Mouse (Mus musculus) gastrocnemius, postnatal 36 days (tissue): ENCODE results near the gene Colec11. TPM values are rescaled to one million over a fixed set of nuclear protein-coding genes. Genes with fewer than 3 reads are reported as not detected.

Source experiments
- DNase-seq, 2 experiments: peaks; one replicate each; pipeline ENCODE4 v3.0.0; 2022
- intact Hi-C: fragments of 180-260 bp; cut with DNase I; formaldehyde crosslinking; loops from one replicate; pipeline ENCODE4 v1.15.1; 2025
- long read RNA-seq, 2 experiments: library from polyadenylated mRNA; stranded (forward); transcript quantifications; one replicate each; pipeline ENCODE4 v2.0.0; 2021
- total RNA-seq, 2 experiments: library from RNA; stranded (reverse); gene quantifications; 2 replicates each; pipeline ENCODE4 v1.2.3; 2021

Colec11 gene
- total RNA-seq, result under 1 TPM; 0.17 to 0.46 TPM
- long read RNA-seq, experiment 1, partial matches to known transcripts, result 0 of 1 reads
- long read RNA-seq, experiment 1, other reads (novel, unspliced or antisense), result 0 of 1 reads
- long read RNA-seq, experiment 2, partial matches to known transcripts, result 0 of 1 reads
- long read RNA-seq, experiment 2, other reads (novel, unspliced or antisense), result 0 of 1 reads

DNA sequence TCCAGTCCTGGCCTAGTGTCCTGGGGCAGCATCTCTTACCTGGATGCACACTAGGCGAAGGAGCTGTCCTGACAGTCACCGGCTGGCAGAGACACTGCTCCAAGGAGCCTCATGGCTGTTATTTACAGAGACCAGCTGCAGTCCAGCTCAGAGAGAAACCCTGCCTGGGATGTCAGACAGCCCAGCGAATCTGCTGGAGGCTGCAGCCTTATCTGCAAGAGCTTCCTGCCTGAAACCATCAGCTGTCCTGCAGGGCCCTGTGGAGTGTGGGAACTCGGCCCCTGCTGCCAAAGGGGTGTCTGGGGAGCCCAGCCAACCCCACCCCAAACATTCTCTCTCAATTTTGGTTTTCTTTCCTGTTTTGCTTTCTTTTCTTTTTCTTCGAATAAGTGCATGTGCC is at the start of gene Colec11:
Colec11 (minus strand) TSS at position 183 of the 400 bp plus-strand sequence.
- intact Hi-C loops, result no loop called here
- no peak for DNase-seq

DNA sequence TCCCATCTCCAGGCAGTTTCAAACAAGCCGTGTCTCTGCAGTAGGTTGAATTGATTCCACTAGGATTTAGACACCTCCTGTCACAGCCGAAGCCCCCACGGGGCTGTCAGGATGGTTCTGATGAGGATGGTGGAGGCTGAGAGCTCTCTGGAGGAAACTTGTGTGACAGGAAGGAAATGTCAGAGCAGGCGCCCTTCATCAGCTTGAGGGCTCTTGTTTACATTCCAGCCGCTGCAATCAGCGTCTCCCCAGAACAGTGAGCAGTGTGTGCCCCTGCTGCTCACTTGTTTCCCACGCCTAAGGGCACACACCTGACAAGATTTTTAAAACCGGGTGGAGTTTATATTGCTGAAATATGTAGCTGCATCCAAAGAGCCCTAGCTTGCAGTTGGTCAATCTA is 44.1 kb upstream of the Colec11 start:
- DNase-seq, result no peak
- intact Hi-C loops, result no loop called here

DNA sequence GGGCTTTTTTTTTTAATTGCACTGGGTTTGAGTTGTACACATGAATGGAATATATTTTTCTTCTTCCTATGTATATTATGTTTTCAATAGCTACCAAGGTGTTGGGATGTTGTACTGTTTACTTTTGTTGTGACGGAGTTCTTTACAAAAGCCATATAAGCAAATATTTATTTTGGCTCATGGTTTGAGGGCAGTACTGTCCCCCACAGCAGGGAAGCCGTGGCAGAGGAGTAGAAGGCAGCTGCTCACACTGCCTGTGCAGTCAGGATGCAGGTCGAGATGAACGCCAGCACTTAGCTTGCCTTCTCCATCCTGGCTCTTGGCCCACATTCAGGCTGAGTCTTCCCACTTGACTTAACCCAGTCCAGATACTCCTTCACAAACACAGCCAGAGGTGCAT is 43.6 kb upstream of the Colec11 start:
- no peak for DNase-seq
- intact Hi-C loops, result no loop called here

DNA sequence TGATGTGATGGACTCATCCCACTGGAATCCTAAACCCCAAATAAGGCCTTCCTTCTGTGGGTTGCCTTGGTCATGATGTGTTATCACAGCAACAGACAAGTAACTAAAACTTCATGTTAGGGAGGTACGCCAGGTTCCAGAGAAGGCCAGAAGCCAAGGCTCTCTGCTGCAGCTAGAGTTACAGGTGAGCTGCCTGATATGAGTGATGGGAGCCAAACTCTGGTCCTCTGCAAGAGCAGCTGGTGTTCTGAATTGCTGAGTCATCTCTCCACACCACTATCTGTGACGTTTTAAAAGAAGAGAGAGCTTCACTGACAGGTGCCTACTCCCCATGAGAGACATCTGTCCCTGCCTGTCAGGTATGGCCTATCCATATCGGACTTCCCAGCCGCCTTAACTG is 39.5 kb upstream of the Colec11 start:
- intact Hi-C loops, result no loop called here
- no peak for DNase-seq

DNA sequence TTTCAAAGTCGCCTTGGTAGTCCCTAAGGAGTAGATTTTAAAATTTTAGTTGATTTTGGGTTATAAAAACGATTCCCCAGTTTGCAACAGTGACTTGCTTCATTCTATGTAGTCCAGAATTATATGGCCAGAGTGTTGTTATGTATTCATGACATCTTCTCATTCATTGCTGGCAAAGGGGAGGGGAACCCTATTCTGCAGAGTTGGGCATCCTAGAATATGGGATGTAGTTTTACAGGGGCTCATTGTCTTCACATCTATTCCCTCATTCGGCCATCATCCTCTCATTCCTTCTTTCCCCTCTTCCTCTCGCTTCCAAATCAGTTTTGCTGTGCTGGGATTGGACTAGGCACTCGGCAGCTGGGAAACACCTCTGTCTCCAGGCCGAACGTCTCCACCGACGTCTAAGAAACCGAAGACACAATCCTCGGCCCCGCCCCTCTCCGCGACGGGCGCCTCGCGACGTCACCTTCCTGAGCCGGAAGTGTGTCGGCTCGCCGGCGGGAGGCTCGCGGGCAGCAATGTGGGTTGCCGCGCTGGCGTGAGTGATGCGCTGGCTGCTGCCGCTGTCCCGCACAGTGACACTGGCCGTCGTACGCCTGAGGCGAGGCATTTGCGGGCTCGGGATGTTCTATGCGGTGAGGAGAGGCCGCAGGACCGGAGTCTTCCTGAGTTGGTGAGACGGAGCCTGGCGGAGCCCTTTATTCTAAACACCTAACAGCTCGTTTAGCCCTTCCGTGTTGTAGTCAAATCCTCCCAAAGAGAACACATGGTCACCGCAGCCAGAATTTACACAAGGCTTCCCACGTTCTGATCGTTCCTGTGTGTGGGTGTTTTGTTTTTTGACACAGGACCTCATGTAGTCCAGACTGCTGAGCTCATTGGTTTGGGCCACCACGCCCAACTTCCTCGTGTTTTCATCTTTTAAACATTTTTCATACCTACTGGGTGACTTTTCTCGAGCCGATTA is 26.2 kb upstream of the Colec11 start, which contains the start of gene Rnaseh1:
Rnaseh1 (plus strand) TSS at position 462 of the 970 bp plus-strand sequence.
- intact Hi-C loops, result no loop called here
- peak; percentile 81 to 84 for DNase-seq

DNA sequence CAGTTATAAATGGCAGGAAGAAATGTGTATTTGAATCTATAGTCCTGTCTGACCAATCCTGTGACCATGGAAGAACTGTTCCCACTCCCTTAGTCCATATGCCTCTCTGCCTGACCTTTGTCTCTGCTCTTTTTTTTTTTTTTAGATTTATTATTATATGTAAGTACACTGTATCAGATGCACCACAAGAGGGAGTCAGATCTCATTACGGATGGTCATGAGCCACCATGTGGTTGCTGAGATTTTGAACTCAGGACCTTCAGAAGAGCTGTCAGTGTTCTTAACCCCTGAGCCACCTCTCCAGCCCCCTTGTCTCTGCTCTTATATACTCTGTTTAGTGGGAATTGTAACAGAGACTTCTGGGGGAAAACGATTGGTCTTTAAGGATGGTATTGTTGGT is 15.6 kb upstream of the Colec11 start:
- no peak for DNase-seq
- intact Hi-C loops, result loop anchor here (5.0 kb wide), 1 partner anchor 114 kb away; the partner anchor contains the start of genes Eipr1 and Trappc12

DNA sequence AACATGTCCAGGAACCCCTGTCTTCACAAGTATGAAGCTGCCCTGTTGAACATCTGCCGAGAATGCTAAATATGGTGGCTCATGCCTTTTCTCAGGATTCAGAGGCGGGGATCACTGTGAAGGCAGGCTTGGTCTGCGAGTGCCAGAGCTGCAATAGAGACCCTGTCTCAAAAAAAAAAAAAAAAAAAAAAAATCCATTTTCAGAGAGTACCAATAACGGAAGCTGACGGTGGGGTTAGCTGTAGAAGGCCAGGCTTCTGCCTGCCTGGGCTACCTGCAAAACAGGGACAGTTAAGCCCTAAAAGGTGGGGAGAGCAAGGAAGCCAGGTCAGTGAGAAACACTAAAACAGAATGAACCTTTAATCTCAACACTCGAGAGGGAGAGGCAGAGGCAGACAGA is 13.4 kb upstream of the Colec11 start:
- no peak for DNase-seq
- intact Hi-C loops, result loop anchor here (5.0 kb wide), 1 partner anchor 116 kb away; the partner anchor contains the start of genes Eipr1 and Trappc12

DNA sequence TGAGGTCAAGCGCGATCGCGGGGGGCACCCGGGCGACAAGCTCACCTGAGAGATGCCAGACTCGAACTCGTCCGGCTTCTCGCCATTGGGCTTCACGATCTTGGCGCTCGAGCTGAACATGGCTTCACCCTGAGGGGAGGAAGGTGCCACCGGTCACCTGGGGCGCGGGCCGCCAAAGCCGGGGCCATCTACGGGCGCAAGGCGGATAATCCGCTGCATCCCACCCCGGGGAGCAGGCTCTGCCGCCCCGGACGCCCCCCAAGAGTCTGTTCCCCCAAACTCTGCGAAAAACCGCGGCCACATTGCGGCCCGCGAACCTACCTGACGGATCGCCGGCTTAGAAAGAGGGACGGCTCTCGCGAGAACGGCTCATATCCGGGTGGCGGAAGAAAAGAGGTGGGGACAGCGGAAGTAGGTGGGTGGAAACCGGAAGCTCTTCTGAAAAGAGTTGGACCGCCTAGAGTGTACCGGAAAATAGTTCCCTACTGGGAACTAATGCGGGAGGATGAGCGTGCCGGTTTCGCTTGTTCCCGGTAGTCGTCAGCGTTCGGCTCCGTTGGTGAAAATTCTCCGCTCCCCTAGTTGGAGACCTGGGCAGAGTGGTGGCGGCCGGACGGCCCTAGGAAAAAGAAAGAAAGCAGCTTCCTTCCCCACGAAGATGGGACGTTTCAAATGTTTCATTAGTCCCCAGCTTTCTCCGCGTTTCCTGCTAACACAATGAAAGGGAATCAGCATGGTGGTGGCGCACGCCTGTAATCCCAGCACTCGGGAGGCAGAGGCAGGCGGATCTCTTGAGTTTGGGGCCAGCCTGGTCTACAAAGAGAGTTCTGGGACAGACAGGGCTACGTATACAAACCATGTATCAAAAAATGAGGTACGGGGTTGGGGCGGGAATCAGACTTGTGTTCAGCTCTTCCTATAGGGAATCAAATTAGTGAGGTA is 12.6 kb upstream of the Colec11 start, which contains the start of gene Rps7:
Rps7 (minus strand) TSS at position 419 of the 942 bp plus-strand sequence.
- intact Hi-C loops, result loop anchor here (5.0 kb wide), 1 partner anchor 116 kb away; the partner anchor contains the start of genes Eipr1 and Trappc12
- peak; percentile 87 to 90 for DNase-seq

DNA sequence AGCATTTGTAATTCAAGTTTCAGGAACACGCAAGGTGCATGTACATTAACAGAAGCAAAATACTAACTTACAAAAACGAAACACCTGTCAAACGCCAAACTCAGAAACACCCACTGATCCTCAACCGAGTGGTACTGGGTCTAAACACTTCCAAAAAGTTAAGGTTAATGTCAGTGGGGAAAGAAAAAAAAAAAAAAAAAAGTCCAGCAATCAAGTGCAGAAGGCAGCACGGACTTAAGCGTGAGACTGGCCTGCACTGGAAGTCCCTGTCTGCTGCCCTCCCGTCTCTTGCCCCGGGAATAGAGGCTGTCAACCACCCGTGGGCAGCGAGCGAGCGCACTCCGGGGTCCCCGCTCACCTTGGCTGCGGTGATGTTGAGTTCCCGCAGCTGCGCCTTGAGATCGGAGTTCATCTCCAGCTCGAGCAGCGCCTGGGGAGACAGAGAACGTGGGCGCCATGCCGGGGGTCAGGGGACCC is 11.9 kb upstream of the Colec11 start:
- no peak for DNase-seq
- intact Hi-C loops, result loop anchor here (5.0 kb wide), 1 partner anchor 117 kb away; the partner anchor contains the start of genes Eipr1 and Trappc12

DNA sequence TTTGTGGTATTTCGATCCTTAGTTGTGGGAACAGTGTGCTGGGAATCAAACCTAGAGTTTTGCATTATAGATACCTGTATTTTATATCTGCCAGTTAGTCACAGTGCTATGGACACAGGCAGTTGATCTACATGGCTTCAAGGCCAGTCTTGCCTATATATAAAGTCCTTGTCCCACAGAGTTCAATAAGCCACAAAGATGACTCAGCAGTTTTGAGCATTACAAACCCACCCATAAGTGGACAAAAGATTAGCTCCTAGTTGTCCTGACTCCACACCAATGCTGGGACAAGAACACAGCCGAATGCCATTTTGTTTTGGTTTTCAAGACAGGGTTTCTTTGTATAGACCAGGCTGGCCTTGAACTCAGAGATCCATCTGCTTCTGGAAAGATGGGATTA is 5.3 kb upstream of the Colec11 start:
- intact Hi-C loops, result no loop called here
- no peak for DNase-seq

DNA sequence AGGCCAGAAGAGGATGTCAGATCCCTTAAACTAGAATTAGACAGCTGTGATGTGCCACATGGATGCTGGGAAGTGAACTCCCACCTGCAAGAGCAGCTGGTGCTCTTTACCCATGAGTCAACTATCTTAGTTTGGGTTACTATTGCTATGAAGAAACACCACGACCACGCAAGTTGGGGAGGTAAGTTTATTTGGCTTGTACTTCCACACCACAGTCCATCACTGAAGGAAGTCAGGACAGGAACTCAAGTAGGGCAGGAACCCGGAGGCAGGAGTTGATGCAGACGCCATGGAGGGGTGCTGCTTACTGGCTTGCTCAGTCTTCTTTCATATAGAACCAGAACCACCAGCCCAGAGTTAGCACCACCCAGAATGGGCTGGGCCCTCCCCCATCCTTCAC is 3.9 kb upstream of the Colec11 start:
- no peak for DNase-seq
- intact Hi-C loops, result no loop called here

DNA sequence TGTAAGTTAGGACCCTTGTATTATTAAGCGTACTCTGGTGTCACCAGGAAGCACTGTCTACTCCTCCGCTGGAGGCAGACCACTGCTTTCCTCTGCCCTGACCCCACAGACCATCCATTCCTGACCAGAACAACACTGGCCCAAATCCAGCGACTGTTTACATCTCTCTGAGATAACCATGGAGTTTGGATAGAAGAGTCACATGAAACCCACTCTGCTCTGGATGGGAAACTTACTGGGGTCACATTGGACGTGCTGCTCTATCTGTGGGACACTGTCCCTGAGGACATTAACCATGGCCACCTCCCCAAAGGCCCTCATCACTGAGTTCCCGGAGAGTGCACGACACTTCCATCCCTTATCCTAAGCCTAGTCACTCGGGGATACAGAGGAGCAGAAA is 2.2 kb upstream of the Colec11 start:
- DNase-seq, result no peak
- intact Hi-C loops, result no loop called here

DNA sequence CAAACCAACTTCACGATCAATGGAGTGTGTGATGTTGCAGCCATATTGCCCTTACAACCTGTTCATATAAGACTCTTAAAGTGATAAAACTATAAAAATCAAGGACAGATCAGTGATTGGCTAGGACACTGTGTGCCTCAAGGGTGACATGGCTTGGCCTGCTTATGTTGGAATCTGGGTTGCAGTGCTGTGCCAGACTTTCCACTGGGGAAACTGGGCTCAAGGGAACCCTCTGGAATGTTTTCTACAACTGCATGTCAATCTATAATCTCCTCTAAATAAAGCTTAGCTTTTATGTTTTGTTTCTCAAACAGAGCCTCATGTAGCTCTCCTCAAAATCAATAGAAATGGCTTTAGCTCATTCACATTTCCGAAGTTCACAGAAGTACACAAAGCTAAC is 1.1 kb upstream of the Colec11 start:
- intact Hi-C loops, result no loop called here
- no peak for DNase-seq

DNA sequence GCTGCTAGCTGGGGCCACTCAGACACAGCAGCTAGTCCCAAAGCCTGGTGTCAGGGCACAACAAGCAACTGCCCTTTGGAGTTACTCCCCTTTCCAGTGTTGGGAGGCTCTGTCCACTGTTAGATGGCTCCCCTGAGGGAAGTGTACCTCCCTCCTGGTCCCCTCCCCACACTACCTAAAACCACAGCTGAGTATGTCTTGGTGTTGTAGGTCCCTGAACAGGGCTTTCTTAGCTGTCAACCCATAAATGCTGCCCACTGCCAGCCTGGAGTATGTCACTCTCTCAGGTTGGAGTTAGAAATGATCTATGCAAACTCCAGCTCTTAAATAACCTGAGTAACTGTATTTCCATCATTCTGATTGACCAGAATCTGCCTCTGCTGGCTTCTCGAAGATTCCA is 536 bp downstream of the Colec11 start:
- intact Hi-C loops, result no loop called here
- no peak for DNase-seq

DNA sequence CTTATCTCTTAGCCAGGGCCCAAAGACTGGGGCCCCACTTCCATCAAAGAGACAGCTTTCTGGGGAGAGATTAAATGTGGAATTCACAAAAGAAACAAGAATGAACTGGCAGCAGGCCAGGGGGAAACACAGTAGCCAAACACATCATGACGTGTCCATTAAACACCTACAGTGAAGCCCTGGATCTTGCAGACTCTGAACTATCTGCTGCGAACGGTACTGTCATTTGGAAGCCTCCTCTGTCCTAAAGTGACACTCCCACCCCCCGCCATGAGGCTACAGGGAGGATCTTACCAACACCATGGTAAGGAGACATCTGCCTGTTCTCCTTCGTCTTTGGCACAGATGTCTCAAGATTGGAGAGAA is 1.0 kb downstream of the Colec11 start:
- intact Hi-C loops, result no loop called here
- no peak for DNase-seq

DNA sequence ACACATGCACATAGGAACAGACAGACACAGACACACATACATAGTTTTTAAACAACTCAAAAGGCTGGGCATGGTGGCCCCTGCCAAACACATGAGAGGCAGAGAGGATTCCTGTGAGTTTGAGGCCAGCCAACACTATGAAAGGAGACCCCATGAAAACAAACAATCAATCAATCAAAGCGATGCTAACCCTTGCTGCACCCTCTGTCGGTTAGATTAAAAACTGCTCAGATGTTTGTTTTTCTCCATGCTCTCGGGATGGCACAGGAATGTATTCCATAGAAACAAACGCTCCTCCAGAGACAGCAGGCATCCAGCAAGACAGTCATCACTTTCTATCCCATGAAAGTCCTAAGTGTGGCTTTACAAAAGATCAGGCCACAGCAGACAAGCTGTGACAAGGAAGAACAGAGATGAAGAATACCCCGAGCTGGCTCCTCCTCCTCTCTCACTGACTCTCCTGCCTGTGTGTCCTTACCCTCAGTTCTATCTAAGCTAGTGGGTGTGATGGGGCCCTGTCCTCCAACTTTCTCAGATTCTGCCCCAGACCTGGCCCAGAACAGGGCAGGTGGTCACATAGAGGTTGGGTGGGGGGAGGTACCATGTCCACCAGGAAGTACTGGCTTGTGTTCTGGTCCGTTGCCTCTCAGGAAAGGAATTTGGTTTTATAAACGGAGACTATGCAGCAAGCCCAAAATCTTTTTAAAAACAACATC is 1.6 kb downstream of the Colec11 start:
- DNase-seq, result no peak
- intact Hi-C loops, result no loop called here

DNA sequence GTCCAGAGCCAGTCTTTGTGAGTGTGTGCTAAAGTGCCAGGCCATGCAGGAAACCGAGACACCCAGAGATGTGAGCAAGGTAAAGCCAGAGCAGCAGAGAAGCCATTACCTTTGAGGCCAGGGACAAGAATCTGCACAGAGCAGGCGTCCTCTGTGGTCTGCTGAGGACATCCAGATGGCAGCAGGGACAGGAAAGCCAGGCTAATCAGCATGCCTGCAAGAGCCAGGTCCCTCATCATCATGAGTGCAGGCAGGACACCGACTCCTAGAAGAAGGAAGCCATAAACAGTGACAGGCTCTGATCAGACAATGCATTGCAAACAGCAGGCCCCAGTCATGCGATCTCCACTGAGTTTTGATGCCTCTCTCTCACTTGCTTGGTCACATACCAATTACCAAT is 5.9 kb downstream of the Colec11 start:
- no peak for DNase-seq
- intact Hi-C loops, result no loop called here

DNA sequence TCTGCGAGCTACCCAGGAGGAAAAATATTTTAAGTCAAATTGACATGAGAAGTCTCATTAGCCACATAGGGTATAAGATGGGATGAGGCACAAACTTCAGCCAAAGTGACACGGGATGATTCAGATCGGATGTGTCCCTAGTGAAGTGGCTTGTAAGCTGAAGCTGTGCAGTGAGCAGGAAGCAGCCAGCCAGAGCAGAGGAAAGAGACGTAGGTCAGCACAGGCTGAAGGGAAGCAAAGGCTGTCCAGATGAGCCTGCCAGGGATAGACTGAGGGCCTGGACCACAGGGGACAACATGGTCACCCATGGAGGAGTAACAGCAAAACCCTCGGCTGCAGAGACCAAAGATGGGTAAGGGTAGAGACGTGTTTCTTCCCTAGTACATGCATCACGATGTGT is 8.8 kb downstream of the Colec11 start:
- no peak for DNase-seq
- intact Hi-C loops, result no loop called here

DNA sequence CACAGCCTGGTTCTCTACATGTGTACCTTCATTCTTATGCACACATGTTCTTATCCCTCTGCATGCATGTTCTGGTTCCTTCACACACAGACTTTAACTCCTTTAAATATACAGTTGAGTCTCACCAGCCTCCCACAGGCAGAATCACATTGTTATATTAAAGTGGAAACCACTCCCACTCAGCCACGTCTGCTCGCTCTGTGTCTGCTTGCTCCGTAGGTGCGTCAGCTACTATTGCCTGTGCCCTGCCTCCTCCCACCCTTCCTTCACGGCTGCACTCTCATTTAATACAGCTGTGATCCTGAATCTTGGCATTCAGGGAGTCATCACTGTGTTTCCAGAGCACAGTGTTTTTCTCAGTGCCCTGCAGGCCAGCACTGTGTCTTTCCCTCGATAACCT is 10.8 kb downstream of the Colec11 start:
- DNase-seq, result no peak

More for the DNA sequence above, 10.8 kb downstream of the Colec11 start:
- intact Hi-C loops, result no loop called here
